Mouse (Mus musculus): ENCODE results near the gene Agbl2.

The Agbl2 gene

DNA sequence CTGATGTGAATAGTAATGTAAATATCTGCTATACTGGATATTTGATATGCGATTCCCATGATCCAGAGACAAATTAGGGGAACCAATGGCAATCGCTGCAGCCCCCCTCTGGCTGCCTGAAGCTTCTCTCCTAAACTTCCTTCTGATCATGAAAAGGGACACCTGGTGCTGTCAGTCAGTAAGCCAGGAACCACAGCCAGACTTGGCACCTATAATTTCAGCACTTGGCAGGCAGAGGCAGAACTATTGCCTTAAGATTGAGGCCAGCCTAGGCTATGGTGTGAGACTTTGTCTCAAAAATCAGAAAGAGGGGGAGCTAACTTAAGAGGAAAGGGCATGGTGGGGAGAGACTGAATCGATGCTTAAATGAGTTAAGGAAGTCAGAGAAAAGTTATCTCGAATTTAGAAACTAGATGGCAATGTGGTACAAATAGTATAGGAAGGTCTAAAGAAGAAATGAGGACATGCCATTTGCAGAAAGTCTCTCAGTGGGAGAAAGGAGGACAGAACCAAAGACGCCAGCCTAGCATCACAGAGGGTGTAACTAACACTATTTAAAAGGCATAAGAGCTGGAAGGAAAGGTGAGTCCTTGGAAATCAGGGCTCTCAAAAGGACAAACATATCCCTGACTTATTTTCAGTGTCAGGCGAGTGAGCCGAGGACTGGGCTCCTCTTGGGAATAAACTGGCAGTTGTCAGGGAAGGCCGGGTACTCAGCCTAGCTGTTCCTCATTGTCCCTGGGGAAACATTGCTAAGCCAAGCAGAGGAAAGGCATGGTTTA, 88.8 kb downstream of the Agbl2 start:
- no peak for DNase-seq (ENCODE audit: low spot score)

- DNase-seq (ENCODE audit: low spot score): no peak
Observed at GRCm38 (mm10) chr2:90874025-90874424, 91.5 kb downstream of the Agbl2 start.

DNA sequence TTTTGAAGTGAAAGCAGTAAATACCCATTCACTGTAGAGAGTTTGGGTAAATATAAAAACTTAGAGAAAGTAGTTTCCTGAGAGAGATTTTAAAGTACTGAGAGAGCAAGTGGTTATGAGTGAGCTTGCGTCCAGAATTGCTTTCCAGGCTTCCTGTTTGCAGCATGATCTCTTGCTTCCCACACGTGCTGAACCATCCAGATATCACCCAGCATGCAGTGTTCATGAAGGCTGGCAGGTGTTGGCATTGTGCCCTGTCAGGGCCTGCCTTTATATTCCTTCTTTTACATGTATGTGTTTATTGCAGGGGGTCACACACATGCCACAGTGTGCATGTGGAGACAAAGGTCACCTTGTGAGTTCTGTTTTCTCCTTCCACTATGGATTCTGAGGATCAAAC, 92.7 kb downstream of the Agbl2 start:
- no peak for DNase-seq (ENCODE audit: low spot score)

DNA sequence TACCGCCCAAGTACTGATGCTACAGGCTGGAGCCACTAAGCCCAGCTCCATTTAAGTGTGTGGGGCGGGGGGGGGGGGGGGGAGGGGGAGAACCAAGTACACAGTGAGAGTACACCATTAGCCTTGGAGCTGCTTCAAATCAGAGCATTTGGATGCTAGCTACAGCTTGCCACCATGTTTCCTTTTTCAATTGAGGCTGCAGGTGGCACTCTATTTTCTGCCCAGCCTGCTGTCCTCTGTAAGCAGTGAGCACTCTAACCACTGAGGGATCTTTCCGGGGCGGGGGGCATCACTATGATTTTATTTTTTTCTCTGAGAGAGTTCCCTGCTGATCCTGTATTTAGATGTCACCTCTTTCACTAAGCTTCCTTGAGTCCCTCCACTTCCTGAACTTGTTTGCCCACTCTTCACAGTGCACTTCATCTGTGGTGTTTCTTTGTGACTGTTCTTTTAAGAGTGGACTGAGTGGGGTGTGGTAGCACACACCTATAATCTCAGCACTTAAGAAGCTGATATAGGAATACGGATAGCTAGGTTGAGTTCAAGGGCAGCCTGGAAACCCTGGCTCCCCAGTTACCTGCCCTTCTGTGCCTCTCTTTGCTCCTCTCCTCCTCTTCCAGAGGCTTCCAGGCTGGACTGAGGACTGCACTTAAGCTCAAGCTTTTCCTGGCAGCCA, 95.2 kb downstream of the Agbl2 start:
- no peak for DNase-seq (ENCODE audit: low spot score)

DNA sequence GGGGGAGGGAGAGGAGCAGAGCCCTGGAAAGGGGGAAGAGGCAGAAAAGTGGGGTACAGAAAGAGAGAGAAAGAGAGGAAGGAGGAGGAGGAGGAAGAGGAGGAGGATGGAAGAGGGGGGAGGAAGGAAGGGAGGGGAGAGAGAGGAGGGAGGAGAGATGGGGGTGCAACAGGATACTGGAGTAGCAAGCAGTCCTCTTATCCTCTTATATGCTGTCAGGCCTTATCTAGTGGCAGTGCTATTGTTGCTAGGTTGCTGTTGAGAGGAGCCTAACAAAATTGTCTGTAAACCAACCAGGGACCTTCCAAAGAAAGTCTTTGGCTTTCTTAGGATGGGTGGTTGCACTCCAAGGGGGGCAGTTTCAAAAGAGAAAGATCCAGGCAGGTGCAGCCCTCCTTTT, 96.9 kb downstream of the Agbl2 start:
- DNase-seq (ENCODE audit: low spot score): no peak

GRCm38 (mm10) chr2:90880144-90880785, 97.7 kb downstream of the Agbl2 start:
- no peak for DNase-seq (ENCODE audit: low spot score)

GRCm38 (mm10) chr2:90881824-90882223, 99.3 kb downstream of the Agbl2 start:
- DNase-seq (ENCODE audit: low spot score): no peak
